Mouse (Mus musculus) kidney, embryonic 16.5 days (tissue): ENCODE results near the gene Atp6v0a2. TPM values are rescaled to one million over a fixed set of nuclear protein-coding genes. Genes with fewer than 3 reads are reported as not detected.

Experiments used
- polyA plus RNA-seq: library from polyadenylated mRNA; unstranded; fragments of >200 nt; fragmentation: Nextera tagmentation; extraction: Ambion mirVana; gene quantifications from 2 replicates; pipeline ENCODE4 v1.2.1, GENCODE M21; 2015

Atp6v0a2 gene
- polyA plus RNA-seq, 1 experiment from 2014 or later: 47.1 TPM

Other genes starting within 250 kb of the Atp6v0a2 start
- 72.7 and 94.8 TPM in 2 replicates for gene Sbno1, start 202.6 kb upstream of the Atp6v0a2 start, polyA plus RNA-seq
- gene Kmt5a, start 188.6 kb upstream of the Atp6v0a2 start, polyA plus RNA-seq: 30.7 and 38.1 TPM in 2 replicates
- 34.7 and 36.8 TPM in 2 replicates for gene Rilpl2, start 150.2 kb upstream of the Atp6v0a2 start, polyA plus RNA-seq
- 27.4 and 29.4 TPM in 2 replicates for gene Snrnp35, start 145.4 kb upstream of the Atp6v0a2 start, polyA plus RNA-seq
- 21.7 and 21.9 TPM in 2 replicates for gene Rilpl1, start 97.2 kb upstream of the Atp6v0a2 start, polyA plus RNA-seq
- 537 and 602 TPM in 2 replicates for gene Tmed2, start 87.9 kb upstream of the Atp6v0a2 start, polyA plus RNA-seq
- gene Ddx55, start 75.7 kb upstream of the Atp6v0a2 start, polyA plus RNA-seq: 13.9 and 17.2 TPM in 2 replicates
- gene Eif2b1, start 49.4 kb upstream of the Atp6v0a2 start, polyA plus RNA-seq: 73.4 and 76.1 TPM in 2 replicates
- gene Gtf2h3, start 49.4 kb upstream of the Atp6v0a2 start, polyA plus RNA-seq: 67.9 and 73.8 TPM in 2 replicates
- gene Dnah10, start 96.5 kb downstream of the Atp6v0a2 start, polyA plus RNA-seq: 0.12 and 0.15 TPM in 2 replicates
- 8.8 and 9.3 TPM in 2 replicates for gene Ccdc92, start 233.8 kb downstream of the Atp6v0a2 start, polyA plus RNA-seq
- 110 and 118 TPM in 2 replicates for gene Zfp664, start 234.1 kb downstream of the Atp6v0a2 start, polyA plus RNA-seq